Mouse (Mus musculus): ENCODE results near the gene Zfp689.

Zfp689 gene

DNA sequence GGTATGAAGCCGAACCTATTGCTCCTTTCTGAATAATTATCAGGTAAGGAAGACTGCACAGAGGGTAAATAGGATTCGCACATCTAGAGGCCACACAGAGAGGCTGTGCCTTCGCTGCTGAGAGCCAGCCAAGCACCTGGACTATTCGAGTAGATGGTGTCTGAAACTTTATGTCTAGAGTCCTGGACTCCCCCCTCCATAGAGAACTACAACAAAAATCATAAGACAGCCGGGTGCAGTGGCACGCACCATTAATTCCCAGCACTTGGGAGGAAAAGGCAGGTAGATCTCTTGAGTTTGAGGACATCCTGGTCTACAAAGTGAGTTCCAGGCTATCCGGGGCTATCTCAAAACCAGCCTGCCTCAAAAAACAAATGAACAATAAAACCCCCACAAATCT lies 1.0 kb upstream of the Zfp689 start:
- CTCF ChIA-PET, result interaction anchor here in 2 of 4 experiments (1.3 to 1.8 kb wide), 2 partner anchors 12 to 22 kb away, joined by 3 to 4 read pairs; no protein-coding TSS in a partner anchor
- POLR2A ChIA-PET, result interaction anchor here in 3 of 4 experiments (0.7 to 3.5 kb wide), 17 partner anchors 14 to 239 kb away, joined by 3 to 65 read pairs (median 12); partner anchors contain the start of genes Fbrs (in 3 of the 3), Srcap (in 2 of the 3), Zfp688 (in 1 of the 3) and Zfp771 (in 1 of the 3)

DNA sequence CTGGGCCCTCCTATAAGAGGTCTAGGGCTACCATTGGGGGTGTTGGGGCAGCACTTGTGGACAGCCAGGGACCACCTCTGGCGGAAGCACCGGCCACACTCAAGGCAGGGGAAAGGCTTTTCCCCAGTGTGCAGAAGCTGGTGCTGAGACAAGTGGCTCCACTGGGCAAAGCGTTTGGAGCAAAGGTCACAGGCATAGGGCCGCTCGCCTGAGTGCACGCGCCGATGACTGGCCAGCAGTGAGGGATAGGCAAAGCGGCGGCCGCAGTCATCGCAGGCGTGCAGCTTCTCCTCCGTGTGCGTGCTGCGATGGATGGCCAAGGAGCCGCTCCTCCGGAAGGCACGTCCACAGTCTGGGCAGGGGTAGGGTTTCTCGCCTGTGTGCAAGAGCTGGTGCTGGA lies 5.0 kb downstream of the Zfp689 start:
- ChIA-PET CTCF (no interaction called here), POLR2A (interaction anchor here in 3 of 4 experiments (0.5 to 1.9 kb wide), 19 partner anchors 9 to 350 kb away, joined by 3 to 10 read pairs (median 3); partner anchors contain the start of genes Prr14 (in 1 of the 3) and Zfp747 (in 1 of the 3))

DNA sequence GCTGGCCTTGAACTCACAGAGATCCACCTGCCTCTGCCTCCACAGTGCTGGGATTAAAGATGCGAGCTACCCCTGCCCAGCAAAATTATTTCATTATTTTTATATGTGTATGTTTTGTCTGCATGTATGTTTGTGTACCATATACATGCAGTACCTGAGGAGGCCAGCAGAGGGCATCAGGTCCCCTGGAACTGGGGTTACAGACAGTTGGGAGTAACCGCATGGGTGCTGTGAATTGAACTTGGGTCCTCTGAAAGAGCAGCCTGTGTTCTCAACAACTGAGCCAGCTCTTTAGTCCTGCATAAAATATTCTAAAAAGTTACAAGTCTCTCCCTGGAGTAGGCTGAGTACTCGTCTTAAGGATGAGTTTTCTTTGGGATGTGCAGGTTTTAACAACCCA lies 11.2 kb downstream of the Zfp689 start:
- ChIA-PET POLR2A (interaction anchor here in 2 of 4 experiments (0.6 to 1.0 kb wide), 5 partner anchors 27 to 196 kb away, joined by 3 read pairs; partner anchors contain the start of gene Srcap (in 1 of the 2)), CTCF (interaction anchor here in 2 of 4 experiments (0.6 to 1.0 kb wide), 3 partner anchors 11 to 68 kb away, joined by 3 to 4 read pairs (median 3); partner anchors contain the start of gene Zfp689 (in 1 of the 2))

DNA sequence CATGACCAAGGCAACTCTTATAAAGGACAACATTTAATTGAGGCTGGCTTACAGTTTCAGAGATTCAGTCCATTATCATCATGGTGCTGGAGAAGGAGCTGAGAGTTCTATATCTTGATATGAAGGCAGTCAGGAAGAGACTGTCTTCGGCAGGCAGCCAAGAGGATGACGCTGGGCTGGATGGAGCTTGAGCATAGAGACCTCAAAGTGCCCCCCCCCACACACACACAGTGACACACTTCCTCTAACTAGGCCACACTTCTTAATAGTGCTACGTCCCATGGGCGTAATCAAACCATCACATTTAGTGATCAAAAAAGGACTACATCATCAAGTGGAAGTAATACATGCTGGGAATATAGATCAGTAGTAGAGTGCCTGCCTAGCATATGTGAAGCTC lies 13.8 kb downstream of the Zfp689 start:
- CTCF ChIA-PET, result interaction anchor here in 1 of 4 experiments (0.5 kb wide), 1 partner anchor 31 kb away, joined by 3 read pairs; no protein-coding TSS in a partner anchor

DNA sequence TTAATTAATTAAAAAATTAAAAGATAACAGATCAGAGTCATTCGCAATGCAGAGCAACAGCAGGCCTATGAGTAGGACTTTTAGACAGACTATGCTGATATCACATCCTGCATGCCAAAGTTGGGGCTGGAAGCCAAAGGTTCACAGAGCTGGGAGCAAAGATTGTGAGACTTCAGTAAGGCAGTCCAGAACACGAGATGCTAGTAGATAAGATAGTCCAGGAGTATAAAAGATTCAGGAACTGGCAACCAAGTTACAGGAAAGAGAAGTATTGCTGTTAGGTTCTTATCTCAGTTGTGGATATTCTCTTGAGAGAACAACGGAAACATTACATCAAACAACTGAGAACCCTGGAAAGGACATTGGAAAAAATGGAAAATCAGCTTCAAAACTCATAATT lies 22.6 kb downstream of the Zfp689 start:
- ChIA-PET CTCF (no interaction called here), POLR2A (interaction anchor here in 2 of 4 experiments (0.7 to 1.3 kb wide), 4 partner anchors 13 to 320 kb away, joined by 3 read pairs; partner anchors contain the start of gene Ccdc189 (in 1 of the 2))

More for the DNA sequence above, 13.8 kb downstream of the Zfp689 start:
- POLR2A ChIA-PET, result interaction anchor here in 2 of 4 experiments (0.7 to 1.8 kb wide), 4 partner anchors 9 to 36 kb away, joined by 3 to 8 read pairs (median 4); partner anchors contain the start of gene Zfp689 (in 1 of the 2)

DNA sequence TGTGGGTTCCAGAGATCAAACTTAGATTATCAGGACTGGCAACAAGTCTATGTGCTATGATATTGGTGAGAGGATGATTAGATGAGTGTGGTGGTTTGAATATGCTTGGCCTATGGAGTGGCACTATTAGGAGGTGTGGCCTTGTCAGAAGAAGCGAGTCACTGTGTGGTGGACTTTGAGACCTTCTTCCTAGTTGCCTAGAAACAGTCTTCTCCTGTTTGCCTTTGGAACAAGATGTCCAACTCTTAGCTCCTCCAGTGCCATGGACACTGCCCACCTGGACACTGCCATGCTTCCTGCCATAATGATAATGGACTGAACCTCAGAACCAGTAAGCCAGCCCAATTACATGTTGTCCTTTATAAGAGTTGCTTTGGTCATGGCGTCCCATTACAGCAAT lies 23.0 kb downstream of the Zfp689 start:
- POLR2A ChIA-PET, result interaction anchor here in 2 of 4 experiments (0.7 to 1.3 kb wide), 4 partner anchors 13 to 321 kb away, joined by 3 read pairs; partner anchors contain the start of gene Ccdc189 (in 1 of the 2)
- CTCF ChIA-PET, result no interaction called here

DNA sequence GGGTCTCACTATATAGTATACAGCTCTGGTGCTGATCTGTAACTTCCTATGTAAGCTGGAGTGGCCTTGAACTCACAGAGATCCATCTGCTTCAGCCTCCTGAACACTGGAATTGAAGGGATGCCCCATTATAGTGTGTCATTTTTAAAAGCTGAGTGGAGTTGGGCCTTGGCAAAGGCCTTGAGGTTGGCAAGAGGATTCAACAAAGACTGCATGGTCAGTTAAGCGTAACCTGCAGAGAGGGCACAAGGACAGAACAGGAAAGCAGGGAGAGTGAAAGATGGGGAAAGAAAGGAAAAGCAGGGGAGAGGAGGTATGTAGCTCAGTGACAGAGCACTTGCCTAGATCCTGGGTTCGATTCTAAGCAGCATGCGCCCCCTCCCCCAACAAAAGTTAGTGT lies 23.7 kb downstream of the Zfp689 start:
- ChIA-PET POLR2A (no interaction called here), CTCF (no interaction called here)

DNA sequence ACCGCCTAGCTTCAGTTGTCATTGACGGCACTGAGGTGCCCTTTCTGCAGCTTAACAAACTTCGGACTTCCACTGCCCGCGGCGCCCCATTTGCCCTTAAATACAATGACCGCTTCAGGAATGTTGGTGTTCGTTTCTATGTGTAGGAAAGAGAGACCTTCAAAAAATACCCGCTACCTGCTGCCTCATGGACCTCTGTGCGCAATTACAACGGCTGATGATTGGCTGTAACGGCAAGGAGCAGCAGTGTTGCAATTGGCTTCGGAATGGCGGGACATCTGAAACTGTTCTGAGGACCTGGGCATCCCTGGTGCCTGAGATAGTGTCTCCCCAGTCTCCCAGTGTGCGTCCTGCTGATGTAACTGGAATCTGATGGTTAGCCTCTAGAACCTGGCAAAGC lies 26.7 kb downstream of the Zfp689 start:
- POLR2A ChIA-PET, result interaction anchor here in 3 of 4 experiments (0.6 to 3.3 kb wide), 8 partner anchors 26 to 269 kb away, joined by 3 to 12 read pairs (median 3); partner anchors contain the start of genes Zfp689 (in 2 of the 3) and Zfp768 (in 1 of the 3)
- CTCF ChIA-PET, result interaction anchor here in 2 of 4 experiments (0.5 to 0.6 kb wide), 2 partner anchors 14 to 366 kb away, joined by 3 to 6 read pairs; no protein-coding TSS in a partner anchor

DNA sequence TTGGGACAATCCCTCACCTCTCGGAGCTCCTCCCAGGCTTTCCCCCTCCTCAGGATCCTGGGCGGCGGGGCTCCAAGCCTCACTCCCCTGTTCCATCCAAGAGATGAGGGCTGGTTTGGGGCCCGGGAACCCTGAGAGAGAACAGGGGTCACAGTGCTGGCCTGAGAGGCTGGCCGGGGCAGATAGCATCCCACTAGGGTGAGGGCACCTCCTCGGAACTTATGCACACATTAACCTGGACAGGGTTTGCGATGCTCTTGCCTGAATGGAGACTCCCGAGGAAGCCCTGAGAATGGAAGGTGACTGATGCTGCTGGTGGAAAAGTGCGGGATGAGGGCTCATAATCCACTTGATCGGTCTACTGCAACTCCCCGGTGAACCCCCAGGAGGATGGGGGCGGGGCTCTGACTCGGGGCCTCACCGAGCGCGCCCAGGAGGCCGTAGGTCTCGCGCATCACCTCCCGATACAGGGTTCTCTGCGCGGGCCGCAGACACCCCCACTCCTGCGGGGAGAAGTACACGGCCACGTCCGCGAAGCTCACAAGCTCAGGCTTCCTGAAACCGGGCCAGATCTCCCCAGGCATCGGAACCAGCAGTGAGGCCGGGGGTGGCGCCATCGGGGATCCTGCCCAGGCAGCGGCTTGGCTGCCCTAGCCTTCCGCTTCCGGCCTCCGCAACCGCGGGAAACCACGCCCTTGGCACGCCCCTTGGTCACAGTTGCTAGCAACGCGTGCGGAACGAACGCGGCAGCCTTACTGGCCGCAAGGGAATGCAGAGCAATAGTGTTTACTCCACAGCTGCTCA lies 27.4 kb downstream of the Zfp689 start, which contains the start of gene Zfp688:
Gene Zfp688, minus strand, starts transcription at position 681 of the 804 bp plus-strand sequence.
- POLR2A ChIA-PET, result interaction anchor here in 3 of 4 experiments (0.6 to 3.3 kb wide), 14 partner anchors 23 to 520 kb away, joined by 3 to 12 read pairs (median 4); partner anchors contain the start of genes Zfp689 (in 2 of the 3), Prr14 (in 1 of the 3) and Zfp768 (in 1 of the 3)

DNA sequence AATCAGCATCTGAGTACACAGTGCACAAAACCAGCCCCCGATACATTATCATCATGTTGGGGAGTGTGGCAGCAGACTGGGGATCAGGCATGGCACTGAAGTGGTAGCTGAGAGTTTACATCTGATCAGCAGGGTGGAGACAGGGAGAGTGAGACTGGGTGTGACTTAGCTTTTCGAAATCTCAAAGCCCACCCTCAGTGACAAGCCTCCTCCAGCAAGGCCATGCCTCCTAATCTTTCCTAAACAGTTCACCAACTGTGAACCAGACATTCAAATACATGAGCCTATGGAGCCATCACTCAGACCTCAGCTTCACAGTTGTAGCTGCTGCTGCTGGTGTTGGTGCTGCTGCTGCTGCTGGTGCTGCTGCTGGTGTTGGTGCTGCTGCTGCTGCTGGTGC lies 37.5 kb downstream of the Zfp689 start:
- ChIA-PET CTCF (no interaction called here), POLR2A (no interaction called here)

More for the DNA sequence above, 27.4 kb downstream of the Zfp689 start, which contains the start of gene Zfp688:
- CTCF ChIA-PET, result interaction anchor here in 3 of 4 experiments (0.5 to 0.6 kb wide), 4 partner anchors 15 to 365 kb away, joined by 3 to 6 read pairs (median 4); no protein-coding TSS in a partner anchor

DNA sequence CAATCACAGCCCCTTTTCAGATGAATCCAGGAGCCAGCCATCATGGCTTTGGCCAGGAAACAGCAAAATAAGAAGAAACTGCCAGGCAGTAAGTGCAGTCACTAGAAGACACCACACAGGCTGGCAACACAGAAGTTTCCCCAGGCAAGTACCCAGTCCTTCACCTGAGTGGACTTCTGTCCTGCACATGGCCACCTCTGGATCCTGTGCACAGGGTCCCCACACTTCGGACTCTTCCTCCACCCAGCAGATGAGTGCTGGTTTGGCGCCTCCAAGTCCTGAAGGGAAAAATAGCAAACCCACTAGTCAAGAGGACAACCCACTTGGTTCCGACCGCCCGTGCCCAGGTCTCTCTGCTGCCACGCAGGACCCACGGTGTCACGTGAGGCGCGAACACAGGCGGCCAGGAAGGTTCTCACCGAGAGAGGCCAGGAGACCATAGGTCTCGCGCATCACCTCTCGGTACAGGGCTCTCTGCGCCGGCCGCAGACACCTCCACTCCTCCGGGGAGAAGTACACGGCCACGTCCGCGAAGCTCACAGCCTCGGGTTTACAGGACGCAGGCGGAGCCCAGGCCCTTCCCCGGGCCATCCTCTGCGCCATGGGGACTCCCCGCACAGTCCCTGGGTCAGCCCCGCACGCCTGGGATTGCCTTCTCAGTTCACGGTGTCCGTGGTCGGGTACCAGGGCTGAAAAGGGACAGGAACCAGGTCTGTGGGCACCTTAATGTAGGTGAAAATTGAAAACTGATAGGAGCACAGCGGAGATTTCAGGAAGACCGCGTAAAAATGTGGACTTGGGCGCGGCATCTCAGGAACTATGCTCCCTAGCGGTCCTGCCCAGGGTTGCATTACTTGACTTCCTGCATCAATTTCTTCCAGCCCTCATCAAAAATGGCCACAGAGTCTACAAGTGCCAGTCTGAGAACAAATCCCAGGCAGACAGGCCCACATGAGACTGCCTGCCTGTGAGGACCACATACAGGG lies 42.7 kb downstream of the Zfp689 start, which contains the start of gene Zfp764:
Gene Zfp764, minus strand, starts transcription at position 821 of the 986 bp plus-strand sequence.
- ChIA-PET CTCF (interaction anchor here in 1 of 4 experiments (0.7 to 1.3 kb wide), 2 partner anchors 60 to 65 kb away, joined by 3 to 5 read pairs; no protein-coding TSS in a partner anchor), POLR2A (interaction anchor here in 3 of 4 experiments (0.6 to 2.0 kb wide), 8 partner anchors 9 to 529 kb away, joined by 3 to 5 read pairs (median 4); partner anchors contain the start of gene Zfp689 (in 1 of the 3))

DNA sequence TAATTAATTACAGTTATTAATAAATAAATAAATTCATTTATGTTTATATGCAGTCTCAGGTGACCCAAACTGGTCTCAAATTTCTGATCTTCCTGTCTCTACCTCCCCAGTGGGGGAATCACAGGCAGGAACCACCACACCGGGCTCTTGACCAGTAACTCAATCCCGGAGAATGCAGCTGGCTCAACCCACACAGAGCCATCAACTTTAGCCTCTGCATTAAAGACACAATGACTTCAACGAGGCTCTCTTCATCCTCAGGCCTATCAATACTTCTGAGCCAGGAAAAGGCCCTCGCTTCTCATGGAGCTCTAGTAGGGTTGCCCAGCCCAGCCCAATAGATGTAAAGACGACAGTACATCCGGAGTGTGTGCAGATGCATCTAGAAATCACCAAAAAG lies 44.9 kb downstream of the Zfp689 start:
- CTCF ChIA-PET, result interaction anchor here in 1 of 4 experiments (1.5 kb wide), 1 partner anchor 41 kb away, joined by 3 read pairs; no protein-coding TSS in a partner anchor
- POLR2A ChIA-PET, result interaction anchor here in 2 of 4 experiments (0.6 to 1.4 kb wide), 4 partner anchors 10 to 31 kb away, joined by 3 to 6 read pairs (median 4); no protein-coding TSS in a partner anchor

DNA sequence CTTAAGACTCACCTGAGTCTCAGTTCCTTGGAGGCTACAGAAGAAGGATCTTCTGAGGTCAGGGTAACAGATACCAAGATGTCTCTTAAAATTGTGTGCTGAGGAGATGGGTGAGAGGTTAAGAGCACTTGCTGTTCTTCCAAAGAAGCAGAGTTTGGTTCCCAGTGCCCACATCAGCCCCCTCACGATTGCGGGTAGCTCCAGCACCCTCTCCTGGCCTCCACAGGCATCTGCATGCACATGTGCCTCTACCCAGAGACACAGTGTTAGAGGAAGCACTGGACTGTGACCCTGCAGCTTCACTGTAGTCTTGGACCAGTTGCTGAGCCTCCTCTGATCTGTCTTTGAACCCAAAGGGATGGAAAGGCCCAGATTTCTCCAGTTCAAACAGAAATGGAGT lies 46.0 kb downstream of the Zfp689 start:
- POLR2A ChIA-PET, result interaction anchor here in 1 of 4 experiments (0.6 to 1.0 kb wide), 2 partner anchors 9 to 21 kb away, joined by 3 to 5 read pairs; no protein-coding TSS in a partner anchor
- CTCF ChIA-PET, result interaction anchor here in 3 of 4 experiments (0.6 to 1.5 kb wide), 7 partner anchors 9 to 315 kb away, joined by 3 to 10 read pairs (median 3); no protein-coding TSS in a partner anchor

DNA sequence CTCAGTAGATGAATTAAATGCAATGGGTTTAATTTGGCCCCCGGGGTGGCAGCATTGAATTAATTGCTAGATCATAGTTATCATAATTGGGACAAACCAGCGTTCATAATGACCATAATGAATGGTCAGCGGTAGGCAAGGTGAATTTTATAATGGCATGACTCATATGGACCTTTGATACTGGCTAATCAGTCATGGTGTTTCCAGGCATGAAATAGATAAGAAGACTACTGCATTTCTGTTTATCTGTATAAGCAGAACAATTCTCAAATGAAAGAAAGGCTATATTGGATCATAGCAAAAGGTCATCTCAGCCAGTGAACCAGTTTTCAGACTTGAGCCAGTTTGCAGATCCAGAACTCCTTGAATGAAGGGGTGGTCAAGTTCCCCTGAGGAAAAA lies 48.6 kb downstream of the Zfp689 start:
- ChIA-PET POLR2A (no interaction called here), CTCF (no interaction called here)

DNA sequence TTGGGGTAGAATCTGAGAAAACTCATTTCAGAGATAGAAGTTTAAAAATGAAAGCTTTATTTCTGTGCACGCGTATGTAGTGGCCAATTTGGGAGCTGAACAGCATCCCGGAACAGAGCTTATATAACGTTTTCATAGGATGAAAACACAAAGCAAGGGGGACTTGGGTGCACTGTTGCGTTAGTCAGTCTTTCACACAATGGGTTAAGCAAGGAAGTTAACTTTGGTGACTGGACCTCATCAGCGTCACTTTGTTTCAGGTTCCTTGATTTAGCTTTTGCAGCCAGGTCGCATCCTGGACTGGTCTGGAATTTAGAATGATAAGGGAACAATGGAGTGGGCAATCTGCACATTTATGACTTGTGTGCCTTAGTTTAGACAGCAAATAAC lies 55.0 kb downstream of the Zfp689 start:
- ChIA-PET POLR2A (interaction anchor here (0.6 to 1.6 kb wide), 24 partner anchors 10 to 576 kb away, joined by 3 to 7 read pairs (median 4); partner anchors contain the start of genes Ino80e (in 1 of the 4) and Zfp768 (in 1 of the 4)), CTCF (interaction anchor here in 1 of 4 experiments (0.9 kb wide), 1 partner anchor 9 kb away, joined by 3 read pairs; no protein-coding TSS in a partner anchor)

DNA sequence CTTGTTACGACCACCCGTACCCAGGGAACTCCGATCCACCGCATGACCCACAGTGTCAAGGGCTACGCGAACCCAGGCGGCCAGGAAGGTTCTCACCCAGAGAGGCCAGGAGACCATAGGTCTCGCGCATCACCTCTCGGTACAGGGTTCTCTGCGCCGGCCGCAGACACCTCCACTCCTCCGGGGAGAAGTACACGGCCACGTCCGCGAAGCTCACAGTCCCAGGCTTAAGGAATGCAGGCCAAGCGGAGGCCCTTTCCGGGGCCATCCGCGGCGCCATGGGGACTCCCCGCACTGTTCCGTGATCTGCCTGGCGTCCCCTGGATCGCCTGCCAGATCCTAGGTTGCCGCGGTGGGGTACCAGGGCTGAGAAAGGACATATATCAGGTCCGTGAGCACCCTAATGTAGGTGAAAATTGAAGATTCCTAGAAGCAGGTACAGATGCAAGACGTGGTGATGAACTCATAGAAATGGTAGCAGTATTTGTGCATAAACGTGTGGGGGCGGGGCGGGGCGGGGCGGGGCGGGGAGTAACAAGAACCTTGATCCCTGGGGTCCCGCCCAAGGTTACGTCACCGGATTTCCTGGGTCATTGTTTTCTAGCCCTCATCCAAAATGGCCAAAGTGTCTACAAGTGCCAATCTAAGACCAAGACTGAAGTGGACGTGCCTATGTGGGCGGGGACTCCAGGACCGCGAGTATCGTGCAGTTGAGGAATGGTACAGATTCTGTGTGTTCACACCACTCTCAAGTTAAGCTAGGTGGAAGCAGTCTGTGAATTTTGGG lies 55.6 kb downstream of the Zfp689 start, which contains the start of gene E430018J23Rik:
Gene E430018J23Rik, minus strand, starts transcription at position 473 of the 787 bp plus-strand sequence.
- ChIA-PET CTCF (interaction anchor here in 1 of 4 experiments (0.9 kb wide), 1 partner anchor 10 kb away, joined by 3 read pairs; no protein-coding TSS in a partner anchor), POLR2A (interaction anchor here in 3 of 4 experiments (0.6 to 1.6 kb wide), 22 partner anchors 10 to 211 kb away, joined by 3 to 7 read pairs (median 3); partner anchors contain the start of gene Zfp768 (in 1 of the 3))

Measured in embryonic stem cell, embryonic (primary cell).